Mouse (Mus musculus) testis, adult 2 months (tissue): ENCODE data around the gene Cdkal1.

Source experiments
- CTCF ChIP-seq: fragments of 200-500 bp; IDR thresholded peaks from 2 replicates; pipeline ENCODE4 v1.5.1; 2012; ENCODE audit warnings: low read depth, mild to moderate bottlenecking, inconsistent platforms, low read length, moderate library complexity; ENCODE audit not compliant: control insufficient read depth, insufficient read depth, insufficient replicate concordance
- POLR2A ChIP-seq: fragments of 200-500 bp; IDR thresholded peaks from 2 replicates; pipeline ENCODE4 v1.6.1; 2012; ENCODE audit warnings: low read depth, mild to moderate bottlenecking, inconsistent platforms, low read length, moderate library complexity; ENCODE audit not compliant: control insufficient read depth

DNA sequence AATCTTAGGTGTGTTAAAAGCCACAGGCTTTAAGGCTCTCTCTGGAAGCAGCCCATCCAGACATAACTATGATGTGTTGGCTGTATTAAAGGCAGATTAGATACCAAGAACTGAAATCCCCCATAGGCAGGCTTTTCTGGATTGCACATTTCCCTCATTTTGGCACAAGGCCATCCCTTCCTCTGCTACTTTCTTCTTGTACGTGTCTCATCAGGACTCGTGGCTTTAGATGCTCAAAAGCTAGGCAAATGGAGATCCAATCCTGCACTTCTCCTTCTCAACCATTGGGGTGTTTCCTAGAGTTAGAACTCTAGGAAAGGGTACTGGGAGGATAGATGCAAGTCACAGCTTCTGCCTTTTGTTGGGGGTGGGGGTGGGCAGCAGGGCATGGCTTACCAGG is 535.1 kb downstream of the Cdkal1 start:
- TF ChIP-seq CTCF (no peak), POLR2A (no peak)
